In the genomic region with DNA sequence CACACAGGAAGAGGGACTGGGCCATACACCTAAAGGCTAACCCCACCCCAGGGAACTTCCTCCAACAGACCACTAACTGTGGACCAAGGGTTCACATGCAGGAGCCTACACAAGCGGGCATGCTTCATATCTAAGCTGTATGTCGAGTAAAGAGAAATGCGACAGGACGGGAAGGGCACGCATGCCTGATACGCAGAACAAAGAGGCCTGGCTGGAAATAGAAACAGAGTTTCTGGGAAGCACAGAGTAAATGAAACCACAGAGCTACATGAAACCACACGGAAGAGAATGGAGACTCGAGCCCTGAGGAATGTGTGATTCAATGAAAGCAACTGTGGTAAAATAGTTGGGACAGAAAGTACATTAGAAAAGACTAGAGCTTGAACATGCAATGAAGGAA, we compare ENCODE assay signal across 24 mouse cellular contexts.
DNase-seq lines count a peak whose midpoint lies in the region; ATAC-seq and TF ChIP-seq lines count a peak whose summit lies in the region.
"Had no signal": no experiment of that assay in that cellular context is flagged by ENCODE, and none has a peak within 500 bp of the region (broad histone marks: within the 10 kb centered on the region; RNA-seq: fewer than 3 reads in every experiment).

No protein-coding gene starts in this region.

- no peak for TF ChIP-seq CTCF in heart, adult 2 months (IDR thresholded peaks at IDR 0.05)
- no peak for TF ChIP-seq CTCF in heart, postnatal 0 days (IDR thresholded peaks at IDR 0.05; ENCODE audit: low read depth)
- TF ChIP-seq CTCF in lung, postnatal 0 days (IDR thresholded peaks at IDR 0.05) = no peak

- ATAC-seq in heart, embryonic 14.5 days (ENCODE audit: insufficient number of reproducible peaks, insufficient read depth, low FRiP score, low read depth) = no peak
- ATAC-seq in heart, postnatal 0 days (ENCODE audit: insufficient read depth, low read depth) = peak; percentile 52
- ATAC-seq in lung, postnatal 0 days = no peak
- ATAC-seq: CD4-positive, CD25-positive, alpha-beta regulatory T cell, adult 4 months; forebrain, embryonic 13.5 days; forebrain, embryonic 16.5 days; intestine, postnatal 0 days had no signal

- no peak overlapping the region for H3K4me2 ChIP-seq in heart, embryonic 14.5 days (ENCODE audit: low read length)
- no peak overlapping the region for H3K4me2 ChIP-seq in heart, postnatal 0 days (ENCODE audit: low read depth, low read length)
- no peak overlapping the region for H3K4me2 ChIP-seq in lung, postnatal 0 days (replicated peaks; ENCODE audit: low read depth, low read length)
- H3K4me2 ChIP-seq: embryonic facial prominence, embryonic 13.5 days; forebrain, embryonic 13.5 days; hindbrain, embryonic 12.5 days; hindbrain, embryonic 15.5 days had no signal

- no peak for DNase-seq in heart, adult 2 months
- no peak for DNase-seq in heart, adult 9 months (ENCODE audit: low spot score in 2 of 2)
- no peak for DNase-seq in heart, postnatal 25 days (ENCODE audit: low spot score)
- no peak for DNase-seq in heart, postnatal 0 days (ENCODE audit: low spot score)
- no peak for DNase-seq in heart, adult 8-10 months (ENCODE audit: low spot score)
- no peak for DNase-seq in lung, postnatal 0 days (ENCODE audit: low spot score)
- DNase-seq: adrenal gland, adult 2 months; adrenal gland, postnatal 14 days; cerebellum, adult 11 months; cerebellum, adult 2 months; cerebellum, adult 9-11 months; cerebellum, postnatal 25 days; gastrocnemius, postnatal 10 days; gastrocnemius, postnatal 36 days; kidney, adult 2 months had no signal

- WGBS in heart, adult 2 months = 58% methylated on average over 8 of the region's 8 CpGs
- WGBS in heart, embryonic 14.5 days = 59% methylated on average over 8 of the region's 8 CpGs
- WGBS in heart, postnatal 0 days = 46% methylated on average over 8 of the region's 8 CpGs
- 92% methylated on average over 8 of the region's 8 CpGs for WGBS in lung, postnatal 0 days

- no peak overlapping the region for H3K9ac ChIP-seq in heart, adult 2 months (ENCODE audit: low read depth, low read length)
- no peak overlapping the region for H3K9ac ChIP-seq in heart, embryonic 14.5 days (ENCODE audit: low read length)
- no peak overlapping the region for H3K9ac ChIP-seq in heart, postnatal 0 days (replicated peaks; ENCODE audit: low read depth, low read length)
- H3K9ac ChIP-seq in lung, postnatal 0 days (replicated peaks; ENCODE audit: low read depth) = no peak overlapping the region
- H3K9ac ChIP-seq: embryonic facial prominence, embryonic 13.5 days; forebrain, embryonic 13.5 days; hindbrain, embryonic 12.5 days; hindbrain, embryonic 15.5 days had no signal

- H3K4me1 ChIP-seq in heart, adult 2 months (ENCODE audit: control insufficient read depth, insufficient read depth, low read length) = peaks cover 8% of the 10 kb centered on the region; the same call in 1 of the 2 replicates
- peaks cover 4 to 26% of the 10 kb centered on the region in 2 experiments; a peak in 3 of 4 replicates for H3K4me1 ChIP-seq in heart, embryonic 14.5 days (ENCODE audit: control insufficient read depth in 2 of 2, insufficient read depth in 2 of 2, low read length in 2 of 2)
- H3K4me1 ChIP-seq in heart, postnatal 0 days (ENCODE audit: control insufficient read depth, insufficient read depth) = 0 out of 2 replicates have a peak, but pooled peaks cover 5% of the 10 kb centered on the region
- H3K4me1 ChIP-seq in lung, postnatal 0 days (ENCODE audit: insufficient read depth, low read depth, low read length) = no peaks in the 10 kb centered on the region
- H3K4me1 ChIP-seq: forebrain, embryonic 10.5 days; forebrain, embryonic 13.5 days; hindbrain, embryonic 12.5 days; hindbrain, embryonic 15.5 days had no signal

- no peak for TF ChIP-seq EP300 in heart, adult 2 months (IDR thresholded peaks at IDR 0.05; ENCODE audit: insufficient read depth, low read depth, low read length)
- TF ChIP-seq EP300 in heart, postnatal 0 days (IDR thresholded peaks at IDR 0.05; ENCODE audit: low read depth) = no peak
- TF ChIP-seq EP300 in lung, postnatal 0 days (IDR thresholded peaks at IDR 0.05) = no peak

- intact Hi-C loops in heart, adult 2 months (cut with DNase I) = no loop called here
- intact Hi-C loops in heart, postnatal 25 days (cut with DNase I) = no loop called here

- H3K36me3 ChIP-seq in heart, adult 2 months (ENCODE audit: control insufficient read depth, insufficient read depth, low read length) = peaks cover 19% of the 10 kb centered on the region; the same call in 1 of the 2 replicates
- peaks cover 46% of the 10 kb centered on the region for H3K36me3 ChIP-seq in heart, embryonic 14.5 days (ENCODE audit: control insufficient read depth, insufficient read depth, low read length)
- peaks cover 34% of the 10 kb centered on the region for H3K36me3 ChIP-seq in heart, postnatal 0 days (replicated peaks; ENCODE audit: control insufficient read depth, insufficient read depth, low read length)
- H3K36me3 ChIP-seq in lung, postnatal 0 days (ENCODE audit: insufficient read depth, low read length) = peaks cover 8% of the 10 kb centered on the region

- no peaks in the 10 kb centered on the region for H3K9me3 ChIP-seq in heart, embryonic 14.5 days (ENCODE audit: control insufficient read depth, low read length)
- no peaks in the 10 kb centered on the region for H3K9me3 ChIP-seq in heart, postnatal 0 days (replicated peaks; ENCODE audit: control insufficient read depth, low read length)
- H3K9me3 ChIP-seq in lung, postnatal 0 days (ENCODE audit: low read length) = no peaks in the 10 kb centered on the region
- H3K9me3 ChIP-seq: embryonic facial prominence, embryonic 13.5 days; forebrain, embryonic 10.5 days; forebrain, embryonic 13.5 days; hindbrain, embryonic 12.5 days; hindbrain, embryonic 15.5 days had no signal

- no peaks in the 10 kb centered on the region for H3K79me2 ChIP-seq in heart, adult 2 months (replicated peaks; ENCODE audit: control insufficient read depth, insufficient read depth, low read length)

- no peak for TF ChIP-seq POLR2A in heart, adult 2 months (IDR thresholded peaks at IDR 0.05; ENCODE audit: insufficient read depth, low read depth, low read length)

- H3K27ac ChIP-seq in heart, adult 2 months = peak overlapping the region; percentile 44
- peak overlapping the region; percentile 49 to 73 for H3K27ac ChIP-seq in heart, embryonic 14.5 days (replicated peaks in 1 of 2; ENCODE audit: control insufficient read depth in 1 of 2, insufficient read depth in 1 of 2, low read depth in 2 of 2, low read length in 2 of 2)
- peak overlapping the region; percentile 72 for H3K27ac ChIP-seq in heart, postnatal 0 days (ENCODE audit: low read depth)
- H3K27ac ChIP-seq in lung, postnatal 0 days (ENCODE audit: low read length) = no peak overlapping the region
- H3K27ac ChIP-seq: embryonic facial prominence, embryonic 13.5 days; forebrain, embryonic 10.5 days; forebrain, embryonic 13.5 days; hindbrain, embryonic 12.5 days; hindbrain, embryonic 15.5 days had no signal

- no peaks in the 10 kb centered on the region for H3K27me3 ChIP-seq in heart, adult 2 months (ENCODE audit: control insufficient read depth, insufficient read depth, low read length)
- no peaks in the 10 kb centered on the region for H3K27me3 ChIP-seq in heart, embryonic 14.5 days (ENCODE audit: control insufficient read depth, insufficient read depth, low read length)
- no peaks in the 10 kb centered on the region for H3K27me3 ChIP-seq in heart, postnatal 0 days (ENCODE audit: control insufficient read depth, insufficient read depth, low read length)
- H3K27me3 ChIP-seq in lung, postnatal 0 days (replicated peaks; ENCODE audit: insufficient read depth, low read length) = no peaks in the 10 kb centered on the region
- H3K27me3 ChIP-seq: embryonic facial prominence, embryonic 13.5 days; forebrain, embryonic 13.5 days; hindbrain, embryonic 12.5 days; hindbrain, embryonic 15.5 days had no signal

- H3K4me3 ChIP-seq in heart, adult 2 months = no peak overlapping the region
- no peak overlapping the region for H3K4me3 ChIP-seq in heart, embryonic 14.5 days (ENCODE audit: control insufficient read depth in 1 of 2, insufficient read depth in 1 of 2, low read depth in 1 of 2, low read length in 2 of 2)
- H3K4me3 ChIP-seq in heart, postnatal 0 days (ENCODE audit: low read depth, low read length) = no peak overlapping the region
- no peak overlapping the region for H3K4me3 ChIP-seq in lung, postnatal 0 days (ENCODE audit: low read depth, low read length)
- H3K4me3 ChIP-seq: embryonic facial prominence, embryonic 13.5 days; forebrain, embryonic 10.5 days; forebrain, embryonic 13.5 days; hindbrain, embryonic 12.5 days; hindbrain, embryonic 15.5 days had no signal
